Mouse (Mus musculus) embryonic facial prominence, embryonic 15.5 days (tissue): Measurements from ENCODE around the gene Klk5. TPM values are rescaled to one million over a fixed set of nuclear protein-coding genes. Genes with fewer than 3 reads are reported as not detected.

ENCODE experiments used
- ATAC-seq: fragments of 200-750 bp; cut with Nextera tagmentation; 2 replicates; pipeline ENCODE4 v1.8.0; 2017; ENCODE audit warnings: low read depth, moderate TSS enrichment; ENCODE audit not compliant: insufficient number of reproducible peaks, low FRiP score, low TSS enrichment
- H3K27ac ChIP-seq: fragments of 300-500 bp; sonication (generic); replicated peaks from 2 replicates; pipeline ENCODE4 v1.5.1; 2015; ENCODE audit warnings: mild to moderate bottlenecking, inconsistent platforms
- H3K27me3 ChIP-seq: fragments of 300-500 bp; sonication (generic); 2 replicates; pipeline ENCODE4 v1.6.1; 2015; ENCODE audit warnings: inconsistent platforms
- H3K36me3 ChIP-seq: fragments of 300-500 bp; sonication (generic); 2 replicates; pipeline ENCODE4 v1.6.1; 2015; ENCODE audit warnings: mild to moderate bottlenecking, inconsistent platforms
- H3K4me1 ChIP-seq: fragments of 300-500 bp; sonication (generic); 2 replicates; pipeline ENCODE4 v1.6.1; 2015; ENCODE audit warnings: inconsistent platforms
- H3K4me2 ChIP-seq: fragments of 300-500 bp; sonication (generic); replicated peaks from 2 replicates; pipeline ENCODE4 v1.6.1; 2015; ENCODE audit warnings: mild to moderate bottlenecking, inconsistent platforms
- H3K4me3 ChIP-seq: fragments of 300-500 bp; sonication (generic); replicated peaks from 2 replicates; pipeline ENCODE4 v1.5.1; 2015; ENCODE audit warnings: mild to moderate bottlenecking, inconsistent platforms
- H3K9ac ChIP-seq: fragments of 300-500 bp; sonication (generic); 2 replicates; pipeline ENCODE4 v1.6.1; 2015; ENCODE audit warnings: inconsistent platforms
- H3K9me3 ChIP-seq: fragments of 300-500 bp; sonication (generic); replicated peaks from 2 replicates; pipeline ENCODE4 v1.6.1; 2016; ENCODE audit warnings: inconsistent platforms
- WGBS: fragments of 180-500 bp; shearing (Covaris S2); methylation state at CpG from one replicate; pipeline ENCODE4 v1.1.7; 2015; 5-methylcytosine and 5-hydroxymethylcytosine counted together
- polyA plus RNA-seq: library from polyadenylated mRNA; unstranded; fragments of >200 nt; fragmentation: Nextera tagmentation; extraction: Ambion mirVana; gene quantifications from 2 replicates; pipeline ENCODE4 v1.2.1, GENCODE M21; 2015

Klk5 gene
- polyA plus RNA-seq, 1 experiment from 2014 or later = 23.5 TPM

DNA sequence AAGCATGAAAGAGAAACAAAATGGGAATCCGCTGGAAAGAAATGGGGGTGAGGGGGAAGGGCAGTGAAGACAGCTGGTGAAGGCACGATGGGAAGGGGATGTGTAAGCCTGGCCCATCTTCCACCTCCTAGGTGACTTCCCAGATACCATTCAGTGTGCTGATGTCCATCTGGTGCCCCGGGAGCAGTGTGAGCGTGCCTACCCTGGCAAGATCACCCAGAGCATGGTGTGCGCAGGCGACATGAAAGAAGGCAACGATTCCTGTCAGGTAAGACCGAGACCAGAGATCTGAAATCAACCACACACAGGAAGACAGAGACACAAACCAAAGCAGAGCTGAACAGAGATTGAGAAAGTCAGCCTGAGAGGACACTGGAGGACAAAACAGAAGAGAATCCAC is 12.8 kb upstream of the Klk5 start:
- H3K36me3 ChIP-seq = no peaks in the 10 kb centered on the region
- H3K27ac ChIP-seq = no peak overlapping the region
- no peak overlapping the region for H3K4me3 ChIP-seq
- no peak for ATAC-seq
- H3K4me2 ChIP-seq = no peak overlapping the region
- no peaks in the 10 kb centered on the region for H3K4me1 ChIP-seq
- WGBS = 92% methylated on average over 8 of the region's 8 CpGs
- no peaks in the 10 kb centered on the region for H3K9me3 ChIP-seq
- H3K27me3 ChIP-seq = no peaks in the 10 kb centered on the region
- no peak overlapping the region for H3K9ac ChIP-seq

GRCm38 (mm10) chr7:43843801-43844200 is 2.0 kb downstream of the Klk5 start:
- Histone ChIP-seq H3K36me3 (no peaks in the 10 kb centered on the region), H3K4me1 (no peaks in the 10 kb centered on the region)
- WGBS = 77% methylated on average over 4 of the region's 4 CpGs

DNA sequence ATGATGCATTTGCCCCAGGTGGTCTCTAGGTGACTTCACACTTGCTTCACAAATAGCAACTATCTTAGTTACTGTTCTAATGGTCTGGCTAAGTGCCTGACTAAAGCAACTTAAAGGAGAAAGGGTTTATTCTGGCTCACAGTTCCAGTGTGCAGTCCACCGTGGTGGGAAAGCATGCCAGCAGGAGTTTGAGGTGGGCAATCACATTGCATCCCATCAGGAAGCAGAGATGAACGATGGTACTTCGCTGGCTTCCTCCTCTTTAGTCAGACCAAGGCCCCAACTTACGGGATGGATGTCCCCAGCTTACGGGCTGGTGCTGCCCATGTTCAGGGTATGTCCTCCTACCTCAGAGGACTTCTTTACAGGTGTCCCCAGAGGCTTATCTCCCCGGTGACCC is 9.8 kb downstream of the Klk5 start:
- 90% methylated on average over 6 of the region's 6 CpGs for whole genome bisulfite sequencing
- H3K4me1 ChIP-seq = no peaks in the 10 kb centered on the region
- H3K9ac ChIP-seq = no peak overlapping the region
- no peaks in the 10 kb centered on the region for H3K27me3 ChIP-seq
- H3K4me3 ChIP-seq = no peak overlapping the region
- H3K4me2 ChIP-seq = no peak overlapping the region
- H3K9me3 ChIP-seq = no peaks in the 10 kb centered on the region
- H3K27ac ChIP-seq = no peak overlapping the region
- no peaks in the 10 kb centered on the region for H3K36me3 ChIP-seq
- no peak for ATAC-seq

More at GRCm38 (mm10) chr7:43843801-43844200, 2.0 kb downstream of the Klk5 start:
- Histone ChIP-seq H3K27me3 (no peaks in the 10 kb centered on the region), H3K9ac (no peak overlapping the region), H3K4me2 (no peak overlapping the region), H3K4me3 (no peak overlapping the region), H3K9me3 (no peaks in the 10 kb centered on the region), H3K27ac (no peak overlapping the region)
- 0 out of 2 replicates have a peak, but pooled peaks have one; percentile 17 for ATAC-seq

DNA sequence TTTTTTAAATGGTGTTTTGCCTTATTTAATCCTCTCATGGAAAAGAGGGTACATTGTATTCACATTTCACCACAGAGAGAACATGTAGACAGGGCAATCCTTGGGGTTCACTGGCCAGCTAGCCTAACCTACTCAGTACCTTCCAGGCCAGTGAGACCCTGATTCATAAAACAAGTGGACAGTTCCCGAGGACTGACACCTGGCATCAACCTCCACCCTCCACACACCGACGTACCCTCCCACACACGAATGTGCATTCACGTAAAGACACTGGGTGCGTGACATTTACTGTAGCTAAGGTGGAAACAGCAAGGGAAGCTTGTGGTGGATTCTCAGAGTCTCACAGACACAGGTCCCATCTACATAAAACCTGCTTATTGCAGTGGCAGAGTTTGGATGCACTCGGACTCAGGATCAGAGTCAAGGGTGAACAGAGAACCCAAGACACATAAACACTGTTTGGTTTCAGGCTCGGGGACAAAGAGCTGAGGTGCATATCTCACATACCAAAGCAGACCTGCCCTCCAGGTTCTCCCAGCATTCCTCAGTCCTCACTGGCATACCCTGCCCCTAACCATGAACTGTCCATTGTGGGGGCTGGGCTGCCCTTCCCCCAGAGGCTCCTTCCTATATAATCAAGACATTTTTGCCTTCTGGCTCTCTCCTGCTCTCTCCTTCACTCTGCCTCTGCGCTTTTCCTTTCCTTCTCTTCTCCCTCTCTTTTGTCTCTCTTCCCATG is 13.0 kb downstream of the Klk5 start:
- Histone ChIP-seq H3K4me2 (no peak overlapping the region), H3K4me1 (no peaks in the 10 kb centered on the region), H3K9me3 (no peaks in the 10 kb centered on the region), H3K36me3 (no peaks in the 10 kb centered on the region), H3K27ac (no peak overlapping the region), H3K27me3 (no peaks in the 10 kb centered on the region), H3K4me3 (no peak overlapping the region), H3K9ac (no peak overlapping the region)
- 72% methylated on average over 9 of the region's 9 CpGs for WGBS
- ATAC-seq = no peak

GRCm38 (mm10) chr7:43855709-43856108 is 13.9 kb downstream of the Klk5 start:
- ATAC-seq = no peak
- no peaks in the 10 kb centered on the region for H3K36me3 ChIP-seq
- H3K4me1 ChIP-seq = no peaks in the 10 kb centered on the region
- H3K27ac ChIP-seq = no peak overlapping the region
- H3K4me2 ChIP-seq = no peak overlapping the region
- WGBS = 59% methylated on average over 3 of the region's 3 CpGs
- no peaks in the 10 kb centered on the region for H3K27me3 ChIP-seq
- H3K9me3 ChIP-seq = no peaks in the 10 kb centered on the region
- H3K9ac ChIP-seq = no peak overlapping the region
- H3K4me3 ChIP-seq = no peak overlapping the region

DNA sequence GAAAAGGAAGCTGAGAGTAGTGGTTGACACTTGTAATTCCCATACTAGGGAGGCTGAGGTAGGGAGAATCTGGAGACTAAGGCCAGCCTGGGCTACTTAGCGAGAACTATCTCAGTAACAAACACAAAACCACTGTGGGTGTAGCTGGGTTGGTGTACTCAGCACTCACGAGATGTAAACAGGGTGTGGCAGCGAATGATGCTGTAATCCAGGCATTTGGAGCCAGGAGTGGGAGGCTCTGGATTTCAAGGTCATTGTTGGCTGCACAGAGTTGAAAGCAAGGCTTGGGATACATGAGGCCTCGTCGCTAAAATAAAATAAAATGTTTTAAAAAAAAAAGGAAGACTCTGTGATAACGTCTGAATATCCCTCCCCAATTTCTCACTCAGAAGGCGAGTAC is 14.5 kb downstream of the Klk5 start:
- no peak for ATAC-seq
- no peak overlapping the region for H3K4me2 ChIP-seq
- no peaks in the 10 kb centered on the region for H3K4me1 ChIP-seq
- H3K4me3 ChIP-seq = no peak overlapping the region
- H3K27me3 ChIP-seq = no peaks in the 10 kb centered on the region
- H3K27ac ChIP-seq = no peak overlapping the region
- no peaks in the 10 kb centered on the region for H3K9me3 ChIP-seq
- WGBS = 76% methylated on average over 7 of the region's 7 CpGs
- H3K9ac ChIP-seq = no peak overlapping the region
- no peaks in the 10 kb centered on the region for H3K36me3 ChIP-seq

- Histone ChIP-seq H3K9ac (no peak overlapping the region), H3K4me1 (no peaks in the 10 kb centered on the region), H3K9me3 (no peaks in the 10 kb centered on the region), H3K27ac (no peak overlapping the region), H3K36me3 (no peaks in the 10 kb centered on the region), H3K4me2 (no peak overlapping the region), H3K4me3 (no peak overlapping the region), H3K27me3 (no peaks in the 10 kb centered on the region)
- no peak for ATAC-seq
- 90% methylated on average over 12 of the region's 12 CpGs for WGBS
These were observed 15.7 kb downstream of the Klk5 start for GRCm38 (mm10) chr7:43857501-43857900.

GRCm38 (mm10) chr7:43860411-43860810 is 18.6 kb downstream of the Klk5 start:
- Histone ChIP-seq H3K4me1 (no peaks in the 10 kb centered on the region), H3K4me3 (no peak overlapping the region), H3K27ac (no peak overlapping the region), H3K9me3 (no peaks in the 10 kb centered on the region), H3K36me3 (no peaks in the 10 kb centered on the region), H3K9ac (no peak overlapping the region), H3K27me3 (no peaks in the 10 kb centered on the region), H3K4me2 (no peak overlapping the region)
- no peak for ATAC-seq
- WGBS = 70% methylated on average over 8 of the region's 8 CpGs

- Histone ChIP-seq H3K4me3 (no peak overlapping the region), H3K27ac (no peak overlapping the region), H3K4me2 (no peak overlapping the region), H3K9me3 (no peaks in the 10 kb centered on the region), H3K4me1 (no peaks in the 10 kb centered on the region), H3K36me3 (no peaks in the 10 kb centered on the region), H3K9ac (no peak overlapping the region), H3K27me3 (no peaks in the 10 kb centered on the region)
- 3% methylated on average over 10 of the region's 10 CpGs for WGBS
- ATAC-seq = no peak
These were observed 31.5 kb downstream of the Klk5 start for GRCm38 (mm10) chr7:43873237-43873636.

GRCm38 (mm10) chr7:43873674-43874073 is 31.9 kb downstream of the Klk5 start:
- WGBS = 34% methylated on average over 3 of the region's 3 CpGs

DNA sequence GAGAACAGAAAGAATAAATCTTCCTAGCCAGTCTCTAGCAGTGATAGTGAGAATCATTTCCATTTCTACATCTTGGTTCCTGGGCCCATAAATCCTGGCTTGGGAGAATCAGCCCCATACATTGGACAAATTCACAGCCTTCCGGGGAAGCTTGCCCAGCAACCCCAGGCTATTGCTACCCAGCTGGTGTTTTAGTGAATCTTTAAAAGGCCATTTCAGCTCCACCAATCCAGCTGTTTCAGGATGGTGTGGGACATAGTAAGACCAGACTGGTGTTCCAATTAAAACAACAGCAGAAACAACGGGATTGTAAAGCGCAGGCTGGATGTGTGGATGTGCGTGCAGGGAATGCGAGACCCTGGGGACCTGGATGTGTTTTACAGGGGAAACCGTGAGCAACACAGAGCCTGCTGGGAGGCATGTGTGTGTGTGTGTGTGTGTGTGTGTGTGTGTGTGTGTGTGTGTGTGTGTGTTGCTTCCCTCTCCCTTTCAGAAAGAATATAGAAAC is 33.2 kb downstream of the Klk5 start:
- Histone ChIP-seq H3K27me3 (no peaks in the 10 kb centered on the region), H3K4me2 (no peak overlapping the region), H3K36me3 (no peaks in the 10 kb centered on the region), H3K4me1 (no peaks in the 10 kb centered on the region), H3K27ac (no peak overlapping the region), H3K4me3 (no peak overlapping the region), H3K9ac (no peak overlapping the region), H3K9me3 (no peaks in the 10 kb centered on the region)
- WGBS = 71% methylated on average over 6 of the region's 6 CpGs
- no peak for ATAC-seq

More at GRCm38 (mm10) chr7:43873674-43874073, 31.9 kb downstream of the Klk5 start:
- no peak for ATAC-seq
- Histone ChIP-seq H3K4me3 (no peak overlapping the region), H3K27me3 (no peaks in the 10 kb centered on the region), H3K9ac (no peak overlapping the region), H3K4me1 (no peaks in the 10 kb centered on the region), H3K9me3 (no peaks in the 10 kb centered on the region), H3K27ac (no peak overlapping the region), H3K4me2 (no peak overlapping the region), H3K36me3 (no peaks in the 10 kb centered on the region)

GRCm38 (mm10) chr7:43876444-43876843 is 34.7 kb downstream of the Klk5 start:
- no peak overlapping the region for H3K4me3 ChIP-seq
- peak overlapping the region; percentile 59 for H3K27ac ChIP-seq
- peak; percentile 76 for ATAC-seq
- WGBS = 58% methylated on average over 4 of the region's 4 CpGs
- H3K4me2 ChIP-seq = no peak overlapping the region
- H3K27me3 ChIP-seq = no peaks in the 10 kb centered on the region
- no peak overlapping the region for H3K9ac ChIP-seq
- no peaks in the 10 kb centered on the region for H3K36me3 ChIP-seq
- H3K4me1 ChIP-seq = peaks cover 5% of the 10 kb centered on the region
- H3K9me3 ChIP-seq = no peaks in the 10 kb centered on the region
